Mouse (Mus musculus) MEL (cell line): ENCODE data around the gene Srgap2. TPM values are rescaled to one million over a fixed set of nuclear protein-coding genes. Genes with fewer than 3 reads are reported as not detected.
A peak's percentile ranks its signal among the peaks of the same experiment; 100 is the strongest.

Source experiments
- DNase-seq: peaks from one replicate; pipeline ENCODE4 v3.0.0; 2011; ENCODE audit warnings: low read depth, low spot score
- H3K27ac ChIP-seq: 2 replicates; pipeline ENCODE4 v1.5.1; 2012; ENCODE audit warnings: low read depth, mild to moderate bottlenecking, control low read depth, low read length, moderate library complexity; ENCODE audit not compliant: control insufficient read depth
- H3K27me3 ChIP-seq, 2 experiments: fragments of 150-350 bp in 1 of 2; sonication (generic) in 1 of 2; 2 replicates each; pipeline ENCODE4 v1.6.1; 2012; ENCODE audit warnings: low read length in 2 of 2, mild to moderate bottlenecking in 2 of 2, improper control_type of control experiment in 1 of 2, moderate library complexity in 1 of 2; ENCODE audit not compliant: insufficient read depth in 2 of 2, control insufficient read depth in 1 of 2
- H3K36me3 ChIP-seq, 2 experiments: 2 replicates each; pipeline ENCODE4 v1.6.1; 2012 to 2014; ENCODE audit warnings: low read length in 2 of 2, improper control_type of control experiment in 1 of 2, inconsistent platforms in 1 of 2, mild to moderate bottlenecking in 1 of 2; ENCODE audit not compliant: insufficient read depth in 2 of 2, control insufficient read depth in 1 of 2
- H3K4me1 ChIP-seq, 2 experiments: fragments of 150-350 bp in 1 of 2; sonication (generic) in 1 of 2; 2 replicates each; pipeline ENCODE4 v1.6.1; 2012; ENCODE audit warnings: low read length in 2 of 2, improper control_type of control experiment in 1 of 2, mild to moderate bottlenecking in 1 of 2; ENCODE audit not compliant: insufficient read depth in 2 of 2, control insufficient read depth in 1 of 2
- H3K4me3 ChIP-seq, 2 experiments: fragments of 150-350 bp in 1 of 2; sonication (generic) in 1 of 2; 2 replicates each; pipeline ENCODE4 v1.5.1; 2012; ENCODE audit warnings: low read depth in 2 of 2, low read length in 2 of 2, mild to moderate bottlenecking in 2 of 2, moderate library complexity in 2 of 2, control low read depth in 1 of 2, improper control_type of control experiment in 1 of 2; ENCODE audit not compliant: control insufficient read depth in 1 of 2, insufficient read depth in 1 of 2
- H3K79me2 ChIP-seq: 2 replicates; pipeline ENCODE4 v1.6.1; 2012; ENCODE audit warnings: mild to moderate bottlenecking, low read length, moderate library complexity; ENCODE audit not compliant: control insufficient read depth, poor library complexity, insufficient read depth
- H3K9ac ChIP-seq: 2 replicates; pipeline ENCODE4 v1.6.1; 2012; ENCODE audit warnings: low read depth, mild to moderate bottlenecking, control low read depth, low read length, moderate library complexity; ENCODE audit not compliant: control insufficient read depth, poor library complexity, severe bottlenecking
- H3K9me3 ChIP-seq: fragments of 150-350 bp; sonication (generic); replicated peaks from 2 replicates; pipeline ENCODE4 v1.6.1; 2012; ENCODE audit warnings: mild to moderate bottlenecking, low read length, improper control_type of control experiment, moderate library complexity; ENCODE audit not compliant: insufficient read depth
- CHD1 ChIP-seq: IDR thresholded peaks from 2 replicates; pipeline ENCODE4 v1.6.1; 2012; ENCODE audit warnings: low read depth, mild to moderate bottlenecking, inconsistent platforms, low read length, improper control_type of control experiment
- CHD2 ChIP-seq: IDR thresholded peaks from 2 replicates; pipeline ENCODE4 v1.6.1; 2011; ENCODE audit warnings: low read length, improper control_type of control experiment
- CTCF ChIP-seq, 3 experiments: IDR thresholded peaks in 2 of 3; conservative IDR thresholded peaks in 1 of 3; 2 replicates each; pipeline ENCODE4 v1.5.1; 2011 to 2012; ENCODE audit warnings: low read length in 3 of 3, low read depth in 2 of 3, mild to moderate bottlenecking in 2 of 3, improper control_type of control experiment in 1 of 3, inconsistent platforms in 1 of 3, mixed read lengths in 1 of 3, moderate library complexity in 1 of 3; ENCODE audit not compliant: control insufficient read depth in 1 of 3, insufficient read depth in 1 of 3, poor library complexity in 1 of 3, severe bottlenecking in 1 of 3
- E2F4 ChIP-seq: IDR thresholded peaks from 2 replicates; pipeline ENCODE4 v1.6.1; 2011; ENCODE audit warnings: low read depth, low read length, improper control_type of control experiment, borderline replicate concordance
- EP300 ChIP-seq, 2 experiments: IDR thresholded peaks; 2 replicates each; pipeline ENCODE4 v1.6.1; 2011; ENCODE audit warnings: improper control_type of control experiment in 2 of 2, low read length in 2 of 2, low read depth in 1 of 2, mild to moderate bottlenecking in 1 of 2
- ETS1 ChIP-seq: IDR thresholded peaks from 2 replicates; pipeline ENCODE4 v1.6.1; 2012; ENCODE audit warnings: low read depth, mild to moderate bottlenecking, inconsistent platforms, low read length, improper control_type of control experiment, moderate library complexity
- GABPA ChIP-seq: IDR thresholded peaks from 2 replicates; pipeline ENCODE4 v1.6.1; 2012; ENCODE audit warnings: low read depth, mild to moderate bottlenecking, inconsistent platforms, low read length, improper control_type of control experiment, moderate library complexity
- GATA1 ChIP-seq: IDR thresholded peaks from 2 replicates; pipeline ENCODE4 v1.6.1; 2011; ENCODE audit warnings: low read depth, low read length, improper control_type of control experiment
- HCFC1 ChIP-seq: IDR thresholded peaks from 2 replicates; pipeline ENCODE4 v1.6.1; 2012; ENCODE audit warnings: low read depth, mild to moderate bottlenecking, inconsistent platforms, low read length, improper control_type of control experiment, moderate library complexity
- JUND ChIP-seq: IDR thresholded peaks from 2 replicates; pipeline ENCODE4 v1.6.1; 2011; ENCODE audit warnings: low read depth, mild to moderate bottlenecking, improper control_type of control experiment, low read length
- MAFK ChIP-seq: IDR thresholded peaks from 2 replicates; pipeline ENCODE4 v1.6.1; 2011; ENCODE audit warnings: low read depth, mild to moderate bottlenecking, low read length, improper control_type of control experiment, borderline replicate concordance
- MAX ChIP-seq: IDR thresholded peaks from 2 replicates; pipeline ENCODE4 v1.6.1; 2011; ENCODE audit warnings: low read length, improper control_type of control experiment
- MEF2A ChIP-seq: IDR thresholded peaks from 2 replicates; pipeline ENCODE4 v1.6.1; 2014; ENCODE audit warnings: low read depth, mild to moderate bottlenecking, inconsistent platforms, low read length, improper control_type of control experiment; ENCODE audit not compliant: poor library complexity, insufficient replicate concordance, severe bottlenecking; ENCODE audit errors: extremely low read depth
- MYB ChIP-seq: IDR thresholded peaks from 2 replicates; pipeline ENCODE4 v1.6.1; 2011; ENCODE audit warnings: mild to moderate bottlenecking, low read depth, low read length, improper control_type of control experiment
- NELFE ChIP-seq: IDR thresholded peaks from 2 replicates; pipeline ENCODE4 v1.6.1; 2011; ENCODE audit warnings: low read depth, low read length, improper control_type of control experiment
- NRF1 ChIP-seq: IDR thresholded peaks from 2 replicates; pipeline ENCODE4 v1.6.1; 2014; ENCODE audit warnings: low read depth, mild to moderate bottlenecking, inconsistent platforms, low read length, improper control_type of control experiment, moderate library complexity; ENCODE audit not compliant: poor library complexity, insufficient read depth, severe bottlenecking
- POLR2A ChIP-seq, 2 experiments: IDR thresholded peaks; 2 replicates each; pipeline ENCODE4 v1.6.1; 2011 to 2012; ENCODE audit warnings: low read length in 2 of 2, mild to moderate bottlenecking in 2 of 2, control low read depth in 1 of 2, improper control_type of control experiment in 1 of 2, low read depth in 1 of 2, moderate library complexity in 1 of 2; ENCODE audit not compliant: control insufficient read depth in 1 of 2, insufficient read depth in 1 of 2, poor library complexity in 1 of 2
- POLR2AphosphoS2 ChIP-seq: IDR thresholded peaks from 2 replicates; pipeline ENCODE4 v1.6.1; 2011; ENCODE audit warnings: low read length, improper control_type of control experiment
- POLR2AphosphoS5 ChIP-seq: IDR thresholded peaks from 2 replicates; pipeline ENCODE4 v1.6.1; 2012; ENCODE audit warnings: low read depth, borderline replicate concordance, mild to moderate bottlenecking, inconsistent platforms, low read length, moderate library complexity, mixed read lengths
- RCOR1 ChIP-seq: IDR thresholded peaks from 2 replicates; pipeline ENCODE4 v1.6.1; 2012; ENCODE audit warnings: low read depth, mild to moderate bottlenecking, inconsistent platforms, low read length, improper control_type of control experiment
- SIN3A ChIP-seq: IDR thresholded peaks from 2 replicates; pipeline ENCODE4 v1.6.1; 2012; ENCODE audit warnings: low read length, improper control_type of control experiment, inconsistent platforms
- SMC3 ChIP-seq: IDR thresholded peaks from 2 replicates; pipeline ENCODE4 v1.6.1; 2011; ENCODE audit warnings: low read depth, low read length, improper control_type of control experiment
- TAL1 ChIP-seq: IDR thresholded peaks from 2 replicates; pipeline ENCODE4 v1.6.1; 2012; ENCODE audit warnings: mild to moderate bottlenecking, inconsistent platforms, low read length, moderate library complexity, mixed read lengths
- TCF12 ChIP-seq: IDR thresholded peaks from 2 replicates; pipeline ENCODE4 v1.6.1; 2014; ENCODE audit warnings: low read depth, mild to moderate bottlenecking, inconsistent platforms, low read length, improper control_type of control experiment, moderate library complexity
- USF1 ChIP-seq: IDR thresholded peaks from 2 replicates; pipeline ENCODE4 v1.6.1; 2014; ENCODE audit warnings: low read depth, mild to moderate bottlenecking, inconsistent platforms, low read length, improper control_type of control experiment, moderate library complexity
- USF2 ChIP-seq, 2 experiments: IDR thresholded peaks; 2 replicates each; pipeline ENCODE4 v1.6.1; 2011 to 2012; ENCODE audit warnings: improper control_type of control experiment in 2 of 2, low read length in 2 of 2, borderline replicate concordance in 1 of 2, inconsistent platforms in 1 of 2, low read depth in 1 of 2, mild to moderate bottlenecking in 1 of 2; ENCODE audit not compliant: insufficient read depth in 1 of 2
- ZC3H11A ChIP-seq: IDR thresholded peaks from 2 replicates; pipeline ENCODE4 v1.6.1; 2012; ENCODE audit warnings: low read depth, mild to moderate bottlenecking, inconsistent platforms, low read length, improper control_type of control experiment
- ZKSCAN1 ChIP-seq: IDR thresholded peaks from 2 replicates; pipeline ENCODE4 v1.6.1; 2012; ENCODE audit warnings: low read depth, mild to moderate bottlenecking, inconsistent platforms, low read length, improper control_type of control experiment, moderate library complexity
- ZMIZ1 ChIP-seq: IDR thresholded peaks from 2 replicates; pipeline ENCODE4 v1.6.1; 2012; ENCODE audit warnings: low read depth, mild to moderate bottlenecking, inconsistent platforms, low read length, improper control_type of control experiment, moderate library complexity
- ZNF384 ChIP-seq: IDR thresholded peaks from 2 replicates; pipeline ENCODE4 v1.6.1; 2012; ENCODE audit warnings: low read depth, mild to moderate bottlenecking, inconsistent platforms, low read length, improper control_type of control experiment
- polyA plus RNA-seq, 2 experiments: library from polyadenylated mRNA; stranded (reverse) in 1 of 2; unstranded in 1 of 2; fragments of >175 nt in 1 of 2; fragments of >200 nt in 1 of 2; gene quantifications; 2 replicates each; pipeline versions ENCODE4 v1.2.1 to v1.2.4; 2012; ENCODE audit warnings: low replicate concordance in 2 of 2, low read depth in 1 of 2; ENCODE audit not compliant: insufficient read length in 2 of 2, insufficient read depth in 1 of 2, missing spikeins in 1 of 2
- total RNA-seq: library from RNA; depleted of rRNA; stranded (reverse); fragments of 300-350 nt; gene quantifications from 2 replicates; pipeline ENCODE4 v1.2.3, GENCODE M21; 2012

Srgap2 gene
- total and polyA plus RNA-seq, 3 experiments, result 9.0 to 25.3 TPM; not detected in 1

DNA sequence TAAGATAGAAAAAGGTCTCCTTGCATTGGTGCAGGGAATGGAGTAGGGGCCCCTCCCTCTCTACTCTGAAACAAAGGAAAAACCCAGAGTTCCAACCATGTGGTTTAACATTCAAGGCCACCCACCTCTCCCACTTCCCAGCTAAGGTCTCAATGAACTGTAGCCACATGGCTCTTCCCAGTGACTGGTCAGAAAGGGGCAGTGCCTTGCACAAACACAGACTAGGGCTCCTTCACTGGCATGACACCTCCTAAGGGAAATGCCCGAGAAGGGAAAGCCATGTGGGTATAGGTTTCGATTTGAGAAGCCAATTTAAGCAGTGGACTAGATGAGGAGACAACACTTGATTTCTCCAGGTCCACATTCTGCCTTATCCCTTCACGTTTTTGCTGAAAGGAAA is 3.4 kb downstream of the Srgap2 start:
- Histone ChIP-seq H3K27me3 (no peaks in the 10 kb centered on the region), H3K79me2 (peaks cover 58% of the 10 kb centered on the region), H3K9ac (no peak overlapping the region), H3K27ac (no peak overlapping the region), H3K4me1 (peaks cover 0 to 17% of the 10 kb centered on the region in 2 experiments; a peak in 2 of 4 replicates), H3K9me3 (no peaks in the 10 kb centered on the region), H3K4me3 (no peak overlapping the region), H3K36me3 (peaks cover 0 to 23% of the 10 kb centered on the region in 2 experiments; a peak in 2 of 4 replicates)
- TF ChIP-seq ZMIZ1 (no peak), POLR2AphosphoS2 (no peak), USF1 (no peak), ZKSCAN1 (no peak), NELFE (no peak), RCOR1 (no peak), TCF12 (no peak), POLR2A (IDR thresholded peaks at IDR 0.05; ENCODE audit: control insufficient read depth in 1 of 2, insufficient read depth in 1 of 2, low read depth in 1 of 2, low read length in 2 of 2, poor library complexity in 1 of 2) (no peak), CHD1 (no peak), MAX (no peak)
- no peak for DNase-seq

DNA sequence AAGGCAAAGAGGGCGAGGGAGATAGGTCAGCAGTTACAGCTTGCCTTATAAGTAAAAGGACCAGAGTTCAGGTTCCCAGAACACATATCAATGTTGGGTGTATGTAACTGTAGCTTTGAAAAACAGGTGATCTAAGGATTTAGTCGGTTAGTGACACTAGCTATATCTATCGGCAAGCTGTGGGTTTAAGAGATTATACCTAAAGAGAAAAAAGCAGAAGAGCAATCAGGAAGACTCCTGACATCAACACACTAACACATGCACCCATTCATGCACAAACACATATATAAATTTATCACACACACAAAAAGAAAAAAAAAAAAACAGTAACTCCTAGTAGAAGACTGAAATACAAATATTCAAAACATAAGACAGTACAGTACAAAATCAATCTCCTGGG is 10.6 kb downstream of the Srgap2 start:
- H3K9me3 ChIP-seq, result no peaks in the 10 kb centered on the region
- H3K79me2 ChIP-seq, result peaks cover 36% of the 10 kb centered on the region
- H3K4me1 ChIP-seq, result peaks cover 9 to 23% of the 10 kb centered on the region in 2 experiments
- no peak overlapping the region for H3K9ac ChIP-seq
- no peaks in the 10 kb centered on the region for H3K27me3 ChIP-seq
- DNase-seq, result peak; percentile 54
- H3K36me3 ChIP-seq, result peaks cover 0 to 27% of the 10 kb centered on the region in 2 experiments; a peak in 2 of 4 replicates
- no peak overlapping the region for H3K4me3 ChIP-seq
- H3K27ac ChIP-seq, result no peak overlapping the region
- TF ChIP-seq ZNF384 (peak; percentile 75), ETS1 (peak; percentile 75), USF1 (no peak), USF2 (IDR thresholded peaks at IDR 0.05; ENCODE audit: borderline replicate concordance in 1 of 2, insufficient read depth in 1 of 2, low read depth in 1 of 2, low read length in 2 of 2) (no peak), MAX (no peak), SIN3A (0 out of 2 replicates have a peak, but pooled peaks have one; percentile 38), MEF2A (no peak), ZKSCAN1 (no peak), SMC3 (no peak), HCFC1 (no peak), CHD2 (no peak), CTCF (IDR thresholded peaks at IDR 0.05 in 2 of 3, conservative IDR thresholded peaks at IDR 0.05 in 1 of 3; ENCODE audit: control insufficient read depth in 1 of 3, insufficient read depth in 1 of 3, low read depth in 2 of 3, low read length in 3 of 3, poor library complexity in 1 of 3, severe bottlenecking in 1 of 3) (no peak), ZMIZ1 (no peak), MYB (no peak), EP300 (IDR thresholded peaks at IDR 0.05; ENCODE audit: low read depth in 1 of 2, low read length in 2 of 2) (peak; percentile 34 to 73; a peak in 3 of 4 replicates), CHD1 (no peak), NRF1 (no peak), TAL1 (no peak), POLR2A (IDR thresholded peaks at IDR 0.05; ENCODE audit: control insufficient read depth in 1 of 2, insufficient read depth in 1 of 2, low read depth in 1 of 2, low read length in 2 of 2, poor library complexity in 1 of 2) (no peak), POLR2AphosphoS5 (no peak), GATA1 (0 out of 2 replicates have a peak, but pooled peaks have one; percentile 52), JUND (no peak), MAFK (no peak), RCOR1 (peak; percentile 25; the same call in 1 of the 2 replicates), ZC3H11A (no peak), POLR2AphosphoS2 (no peak), E2F4 (no peak), GABPA (no peak)
